Mouse (Mus musculus) retina, adult 2 months (tissue): ENCODE results near the gene Tmem177.

Experiments used
- DNase-seq: peaks from one replicate; pipeline ENCODE4 v3.0.0-alpha.2; 2012; ENCODE audit warnings: low read depth, low spot score

Gene Tmem177

GRCm38 (mm10) chr1:119891149-119891548 is 21.9 kb downstream of the Tmem177 start:
- DNase-seq: no peak

- no peak for DNase-seq
These were observed 23.7 kb downstream of the Tmem177 start for GRCm38 (mm10) chr1:119889347-119889746.

- DNase-seq: no peak
These were observed 26.7 kb downstream of the Tmem177 start for GRCm38 (mm10) chr1:119886320-119886719.

GRCm38 (mm10) chr1:119884272-119884671 is 28.7 kb downstream of the Tmem177 start:
- DNase-seq: no peak

GRCm38 (mm10) chr1:119878909-119879308 is 34.1 kb downstream of the Tmem177 start:
- DNase-seq: no peak

GRCm38 (mm10) chr1:119877469-119877868 is 35.5 kb downstream of the Tmem177 start:
- no peak for DNase-seq

GRCm38 (mm10) chr1:119868395-119869161 is 44.4 kb downstream of the Tmem177 start:
- no peak for DNase-seq

- DNase-seq: no peak
These were observed 45.7 kb downstream of the Tmem177 start for GRCm38 (mm10) chr1:119867300-119867699.

GRCm38 (mm10) chr1:119865311-119865710 is 47.7 kb downstream of the Tmem177 start:
- no peak for DNase-seq

- DNase-seq: no peak
These were observed 49.3 kb downstream of the Tmem177 start for GRCm38 (mm10) chr1:119863507-119864296.

- no peak for DNase-seq
These were observed 53.4 kb downstream of the Tmem177 start for GRCm38 (mm10) chr1:119859566-119859965.
